Mouse (Mus musculus) stomach, embryonic 14.5 days (tissue): Measurements from ENCODE around the gene Iqcj. TPM values are rescaled to one million over a fixed set of nuclear protein-coding genes. Genes with fewer than 3 reads are reported as not detected.

Experiments used
- ATAC-seq: fragments of 200-750 bp; cut with Nextera tagmentation; 2 replicates; pipeline ENCODE4 v1.8.0; 2017; ENCODE audit warnings: low read depth, moderate TSS enrichment; ENCODE audit not compliant: insufficient number of reproducible peaks, insufficient read depth, low FRiP score
- H3K27ac ChIP-seq: fragments of 300-500 bp; sonication (generic); 2 replicates; pipeline ENCODE4 v1.5.1; 2014; ENCODE audit warnings: mild to moderate bottlenecking, low read length, moderate library complexity, mixed read lengths
- H3K27me3 ChIP-seq: fragments of 300-500 bp; sonication (generic); 2 replicates; pipeline ENCODE4 v1.6.1; 2014; ENCODE audit warnings: low read length, control low read depth, mixed read lengths; ENCODE audit not compliant: control insufficient read depth, insufficient read depth
- H3K36me3 ChIP-seq: fragments of 300-500 bp; sonication (generic); 2 replicates; pipeline ENCODE4 v1.6.1; 2014; ENCODE audit warnings: mild to moderate bottlenecking, control low read depth, low read length, moderate library complexity, mixed read lengths; ENCODE audit not compliant: control insufficient read depth, insufficient read depth
- H3K4me1 ChIP-seq: fragments of 300-500 bp; sonication (generic); 2 replicates; pipeline ENCODE4 v1.6.1; 2014; ENCODE audit warnings: low read length, control low read depth, mixed read lengths; ENCODE audit not compliant: control insufficient read depth, insufficient read depth
- H3K4me2 ChIP-seq: fragments of 300-500 bp; sonication (generic); replicated peaks from 2 replicates; pipeline ENCODE4 v1.6.1; 2014; ENCODE audit warnings: low read depth, low read length, control low read depth
- H3K4me3 ChIP-seq: fragments of 300-500 bp; sonication (generic); 2 replicates; pipeline ENCODE4 v1.5.1; 2014; ENCODE audit warnings: low read depth, low read length, control low read depth
- H3K9ac ChIP-seq: fragments of 300-500 bp; sonication (generic); replicated peaks from 2 replicates; pipeline ENCODE4 v1.6.1; 2014; ENCODE audit warnings: low read depth, mild to moderate bottlenecking, control low read depth, low read length, moderate library complexity, mixed read lengths
- H3K9me3 ChIP-seq: fragments of 300-500 bp; sonication (generic); 2 replicates; pipeline ENCODE4 v1.6.1; 2016; ENCODE audit warnings: low read depth, low read length, control low read depth; ENCODE audit not compliant: control insufficient read depth
- WGBS: fragments of 180-500 bp; shearing (Covaris S2); extraction: QIAGEN DNeasy Blood & Tissue Kit; methylation state at CpG from one replicate; pipeline ENCODE4 v1.1.7; 2014; 5-methylcytosine and 5-hydroxymethylcytosine counted together
- polyA plus RNA-seq: library from polyadenylated mRNA; unstranded; fragments of >200 nt; fragmentation: Nextera tagmentation; extraction: Ambion mirVana; gene quantifications from 2 replicates; pipeline ENCODE4 v1.2.1, GENCODE M21; 2014

The Iqcj gene
- polyA plus RNA-seq, 1 experiment from 2014 or later: not detected

DNA sequence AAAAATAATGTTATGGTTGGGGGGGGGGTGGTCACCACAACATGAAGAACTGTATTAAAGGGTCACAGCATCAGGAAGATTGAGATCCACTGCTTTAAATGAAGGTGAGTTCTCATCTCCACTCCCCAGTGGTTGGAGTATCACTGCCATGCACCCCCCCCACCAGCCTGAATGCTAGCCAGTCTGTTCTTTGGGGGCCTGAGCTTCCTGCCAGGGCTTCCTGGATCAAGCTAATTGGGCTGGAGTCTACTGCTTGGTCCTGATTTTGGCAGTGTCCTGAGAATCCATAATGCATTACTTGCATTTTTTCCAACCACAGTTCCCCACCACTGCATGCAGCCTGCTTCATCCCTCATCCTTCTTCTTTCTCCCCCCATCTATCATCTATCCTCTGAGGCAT is 68.7 kb downstream of the Iqcj start:
- Histone ChIP-seq H3K4me2 (no peak overlapping the region), H3K27me3 (no peaks in the 10 kb centered on the region), H3K4me1 (no peaks in the 10 kb centered on the region), H3K36me3 (no peaks in the 10 kb centered on the region), H3K4me3 (no peak overlapping the region), H3K9me3 (no peaks in the 10 kb centered on the region), H3K27ac (no peak overlapping the region), H3K9ac (no peak overlapping the region)
- no peak for ATAC-seq

DNA sequence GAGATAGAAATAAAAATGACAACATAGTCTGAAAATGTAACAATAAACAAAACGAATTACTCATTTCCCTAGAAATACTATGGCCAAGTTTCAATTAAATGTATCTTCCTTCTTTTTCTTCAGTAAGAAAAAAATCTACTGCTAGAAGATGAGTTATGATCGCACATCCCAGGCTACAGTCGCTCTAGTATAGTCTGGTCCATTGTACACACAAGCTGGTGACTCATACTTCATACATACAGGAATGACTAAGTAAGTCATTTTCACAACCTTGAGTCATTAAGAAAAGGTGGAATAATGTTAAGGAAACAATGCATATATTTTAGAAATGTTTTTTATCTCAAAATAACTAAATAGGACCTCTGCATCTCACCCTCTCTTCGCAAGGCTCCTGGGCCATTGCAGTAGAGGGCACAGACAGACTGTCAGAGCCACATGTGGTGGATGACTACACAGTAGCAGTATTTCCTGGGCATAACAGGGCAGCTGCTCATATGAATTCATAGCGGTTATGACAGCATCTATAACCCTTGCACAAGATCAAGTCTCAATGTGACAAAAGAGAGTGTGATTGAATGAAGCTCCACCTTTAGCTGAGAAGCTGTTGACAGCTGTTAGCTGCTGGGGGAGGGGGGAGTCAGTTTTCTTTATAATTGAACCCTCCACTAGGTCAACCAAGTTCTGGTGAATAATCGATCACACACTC is 70.1 kb downstream of the Iqcj start:
- H3K9ac ChIP-seq: no peak overlapping the region
- H3K36me3 ChIP-seq: no peaks in the 10 kb centered on the region
- H3K4me2 ChIP-seq: no peak overlapping the region
- H3K27me3 ChIP-seq: no peaks in the 10 kb centered on the region
- 89% methylated on average over 6 of the region's 6 CpGs for WGBS
- H3K27ac ChIP-seq: no peak overlapping the region
- no peaks in the 10 kb centered on the region for H3K4me1 ChIP-seq
- no peaks in the 10 kb centered on the region for H3K9me3 ChIP-seq
- no peak for ATAC-seq
- H3K4me3 ChIP-seq: no peak overlapping the region

DNA sequence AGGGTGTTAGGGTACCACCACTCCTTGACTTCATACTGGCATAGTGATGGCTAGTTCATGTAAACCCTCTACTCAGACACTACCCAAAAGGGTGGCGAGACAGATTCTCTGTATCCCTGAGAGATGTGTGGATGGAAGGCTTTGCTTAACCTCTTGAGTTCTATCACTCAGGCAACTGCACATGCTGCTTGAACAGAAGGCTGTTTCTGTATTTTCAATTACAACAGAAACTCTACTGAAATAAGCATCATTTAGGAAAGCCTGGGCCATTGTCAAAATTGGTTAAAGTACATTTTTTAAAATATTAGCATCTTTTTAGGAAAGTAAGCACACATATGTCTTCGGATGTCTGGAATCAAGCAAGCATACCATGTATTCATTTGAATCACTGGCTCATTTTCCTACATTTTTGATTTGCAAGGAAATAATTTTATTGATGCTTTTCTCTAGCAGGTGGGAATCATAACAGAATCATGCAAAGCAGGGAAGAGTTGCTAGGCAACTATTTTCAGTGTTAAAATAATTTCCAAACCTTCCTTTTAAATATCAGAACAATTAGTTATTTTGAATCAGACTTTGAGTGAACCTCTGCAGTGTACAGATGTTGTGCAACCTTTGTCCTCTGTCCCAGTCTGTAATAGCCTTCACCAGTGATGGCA is 82.4 kb downstream of the Iqcj start:
- Histone ChIP-seq H3K27me3 (no peaks in the 10 kb centered on the region), H3K36me3 (no peaks in the 10 kb centered on the region), H3K4me3 (no peak overlapping the region), H3K9ac (no peak overlapping the region), H3K27ac (no peak overlapping the region), H3K4me2 (no peak overlapping the region), H3K9me3 (no peaks in the 10 kb centered on the region), H3K4me1 (no peaks in the 10 kb centered on the region)
- ATAC-seq: no peak
- 91% methylated on average over 2 of the region's 2 CpGs for WGBS

DNA sequence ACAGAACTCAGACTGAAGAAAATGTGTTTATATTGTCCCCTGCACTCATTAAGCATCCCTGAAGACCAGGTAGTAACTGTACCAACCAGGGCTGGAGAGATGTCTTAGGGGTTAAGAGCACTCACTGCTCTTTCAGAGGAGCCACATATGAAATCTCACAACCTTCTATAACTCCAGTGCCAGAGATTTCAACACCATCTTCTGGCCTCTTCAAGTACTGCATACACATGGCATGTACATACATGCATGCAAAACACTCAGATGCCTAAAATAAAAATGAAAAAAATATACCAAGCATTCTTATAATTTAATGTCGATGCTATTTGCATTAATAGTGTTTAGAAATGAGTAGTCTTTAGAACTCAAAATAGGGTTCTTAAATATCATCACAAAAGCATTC is 88.0 kb downstream of the Iqcj start:
- Histone ChIP-seq H3K27ac (no peak overlapping the region), H3K9ac (no peak overlapping the region), H3K9me3 (no peaks in the 10 kb centered on the region), H3K36me3 (no peaks in the 10 kb centered on the region), H3K4me1 (no peaks in the 10 kb centered on the region), H3K4me3 (no peak overlapping the region), H3K4me2 (no peak overlapping the region), H3K27me3 (no peaks in the 10 kb centered on the region)
- no peak for ATAC-seq
- WGBS: 75% methylated on average over 1 of the region's 1 CpGs

DNA sequence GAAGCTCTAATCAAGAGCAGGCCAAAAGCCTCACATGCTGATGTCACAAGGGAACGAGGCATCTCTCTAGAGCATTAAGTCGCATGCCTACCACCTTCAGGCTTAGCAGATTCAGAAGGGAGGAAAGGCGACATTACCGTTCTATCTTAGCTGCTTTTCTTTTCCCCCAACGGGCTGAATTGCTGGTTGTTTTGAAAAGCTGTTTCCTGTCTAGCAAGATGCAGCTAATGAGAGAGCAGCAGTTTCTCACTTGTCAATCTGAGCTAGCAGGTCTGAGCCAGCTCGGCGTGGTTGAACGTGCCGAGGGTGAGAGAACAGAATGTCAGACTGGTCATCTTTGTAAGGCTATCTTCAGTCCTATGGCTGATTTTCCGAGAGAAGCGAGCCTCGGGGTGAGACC is 91.3 kb downstream of the Iqcj start:
- WGBS: 48% methylated on average over 12 of the region's 12 CpGs
- Histone ChIP-seq H3K4me3 (no peak overlapping the region), H3K4me2 (no peak overlapping the region), H3K4me1 (no peaks in the 10 kb centered on the region), H3K36me3 (no peaks in the 10 kb centered on the region), H3K9me3 (no peaks in the 10 kb centered on the region), H3K27me3 (no peaks in the 10 kb centered on the region), H3K9ac (no peak overlapping the region), H3K27ac (no peak overlapping the region)
- ATAC-seq: no peak

DNA sequence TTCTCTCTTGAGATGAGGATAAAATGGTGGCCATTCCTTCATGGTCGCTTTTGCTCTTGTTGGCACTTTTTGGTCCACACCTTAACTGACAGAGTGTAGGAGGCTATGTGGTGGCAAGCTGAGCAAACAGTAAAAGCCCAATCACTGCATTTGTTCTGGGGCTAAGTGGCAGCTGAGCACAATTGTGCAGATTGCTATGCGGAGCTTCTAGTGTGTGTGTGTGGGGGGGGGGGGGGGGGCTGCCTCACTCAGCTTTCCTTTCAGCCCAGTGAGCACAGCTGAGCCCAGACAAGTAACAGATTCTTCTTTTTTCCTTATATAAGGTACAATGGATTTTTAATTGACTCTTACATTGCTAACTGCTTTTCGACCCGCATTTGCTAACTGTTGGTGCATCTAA is 110.4 kb downstream of the Iqcj start:
- Histone ChIP-seq H3K9me3 (no peaks in the 10 kb centered on the region), H3K9ac (no peak overlapping the region), H3K4me1 (no peaks in the 10 kb centered on the region), H3K27me3 (no peaks in the 10 kb centered on the region), H3K27ac (no peak overlapping the region), H3K4me3 (no peak overlapping the region), H3K36me3 (no peaks in the 10 kb centered on the region), H3K4me2 (no peak overlapping the region)
- no peak for ATAC-seq
- 74% methylated on average over 4 of the region's 4 CpGs for WGBS

DNA sequence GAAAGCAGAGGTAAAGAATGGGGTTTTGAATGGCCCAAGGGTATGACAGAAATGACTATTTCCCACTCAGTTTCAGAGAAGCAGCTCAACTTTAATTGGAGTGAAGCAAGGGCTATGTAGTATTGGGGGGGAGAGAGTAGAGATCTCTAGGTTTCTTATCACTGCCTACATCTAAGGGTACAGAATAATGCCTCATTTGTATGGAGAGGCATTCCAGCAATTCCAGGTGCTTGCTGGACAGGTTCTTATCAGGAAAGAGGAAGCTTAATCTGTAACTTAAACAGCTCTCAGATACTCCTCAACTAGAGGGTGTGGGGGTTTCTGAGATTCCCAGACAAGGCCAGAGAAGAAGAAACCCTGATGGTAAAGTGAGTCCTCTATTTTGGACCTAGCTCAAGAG is 120.3 kb downstream of the Iqcj start:
- no peak overlapping the region for H3K9ac ChIP-seq
- no peaks in the 10 kb centered on the region for H3K4me1 ChIP-seq
- H3K36me3 ChIP-seq: no peaks in the 10 kb centered on the region
- H3K27me3 ChIP-seq: no peaks in the 10 kb centered on the region
- no peak overlapping the region for H3K4me3 ChIP-seq
- H3K9me3 ChIP-seq: no peaks in the 10 kb centered on the region
- ATAC-seq: no peak
- H3K4me2 ChIP-seq: no peak overlapping the region
- H3K27ac ChIP-seq: no peak overlapping the region

DNA sequence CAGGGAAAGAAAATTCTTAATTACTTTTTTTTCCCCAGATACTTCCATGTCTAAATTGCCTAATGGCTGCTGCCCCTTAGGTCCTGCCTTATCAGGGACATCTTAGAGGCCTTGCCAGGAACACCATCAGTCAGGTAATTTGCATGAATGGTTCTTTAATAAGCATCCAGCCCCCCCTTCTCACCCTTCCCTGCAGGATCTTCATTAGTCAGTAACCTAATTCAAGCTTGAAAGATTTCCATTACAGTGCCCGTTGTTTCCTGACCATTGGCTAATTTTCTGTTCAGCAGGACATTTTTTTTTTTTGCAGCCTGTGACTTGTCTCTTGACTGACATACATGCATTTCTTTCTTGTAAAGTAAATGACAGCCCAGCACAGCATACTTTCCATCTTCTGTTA is 123.8 kb downstream of the Iqcj start:
- Histone ChIP-seq H3K4me3 (no peak overlapping the region), H3K36me3 (no peaks in the 10 kb centered on the region), H3K4me1 (no peaks in the 10 kb centered on the region), H3K4me2 (no peak overlapping the region), H3K27ac (no peak overlapping the region), H3K9ac (no peak overlapping the region), H3K9me3 (no peaks in the 10 kb centered on the region), H3K27me3 (no peaks in the 10 kb centered on the region)
- no peak for ATAC-seq
- 82% methylated on average over 1 of the region's 1 CpGs for WGBS

DNA sequence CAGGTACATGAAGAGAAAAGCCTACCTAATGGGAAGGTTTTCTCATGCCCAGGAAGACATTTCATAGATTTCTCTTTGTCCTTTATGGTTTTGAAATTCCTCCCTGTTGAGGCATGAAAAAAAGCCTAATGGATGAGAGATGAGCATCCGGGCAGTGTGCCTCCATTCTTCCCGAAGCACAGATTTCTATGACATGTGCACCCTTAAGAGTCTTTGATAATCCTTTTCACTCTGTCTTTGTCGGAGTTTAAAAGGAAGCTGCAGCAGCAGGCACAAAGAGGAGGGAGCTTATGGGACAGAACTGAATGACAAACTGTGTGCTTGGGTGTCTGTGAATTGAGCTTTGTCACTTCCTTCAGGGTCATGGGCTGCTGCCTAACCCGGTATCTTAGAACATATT is 127.4 kb downstream of the Iqcj start:
- H3K4me2 ChIP-seq: no peak overlapping the region
- no peak overlapping the region for H3K9ac ChIP-seq
- no peaks in the 10 kb centered on the region for H3K27me3 ChIP-seq
- no peaks in the 10 kb centered on the region for H3K4me1 ChIP-seq
- no peak for ATAC-seq
- H3K4me3 ChIP-seq: no peak overlapping the region
- WGBS: 55% methylated on average over 4 of the region's 4 CpGs
- no peaks in the 10 kb centered on the region for H3K9me3 ChIP-seq
- H3K36me3 ChIP-seq: no peaks in the 10 kb centered on the region
- no peak overlapping the region for H3K27ac ChIP-seq
